Mouse (Mus musculus): ENCODE measurements around the gene Armc9.

Armc9 gene

GRCm38 (mm10) chr1:86312269-86312668 lies 157.7 kb downstream of the Armc9 start:
- DNase-seq (ENCODE audit: low read depth, low spot score), result no peak

GRCm38 (mm10) chr1:86313096-86313771 lies 158.7 kb downstream of the Armc9 start:
- DNase-seq (ENCODE audit: low read depth, low spot score), result no peak

- no peak for DNase-seq (ENCODE audit: low read depth, low spot score)
Observed at GRCm38 (mm10) chr1:86313772-86314125, 159.2 kb downstream of the Armc9 start.

GRCm38 (mm10) chr1:86320822-86321413 lies 166.3 kb downstream of the Armc9 start:
- DNase-seq (ENCODE audit: low read depth, low spot score), result no peak

Measured in embryo, embryonic 11.5 days (tissue).